Mouse (Mus musculus) stomach, postnatal 0 days (tissue): ENCODE results near the gene Bach2.

Experiments
- CTCF ChIP-seq: IDR thresholded peaks from 2 replicates; pipeline ENCODE4 v1.5.1; 2016; ENCODE audit warnings: antibody characterized with exemption, low read depth, mild to moderate bottlenecking, moderate library complexity
- EP300 ChIP-seq: optimal IDR thresholded peaks from 2 replicates; pipeline ENCODE3; 2016; ENCODE audit warnings: antibody characterized with exemption

DNA sequence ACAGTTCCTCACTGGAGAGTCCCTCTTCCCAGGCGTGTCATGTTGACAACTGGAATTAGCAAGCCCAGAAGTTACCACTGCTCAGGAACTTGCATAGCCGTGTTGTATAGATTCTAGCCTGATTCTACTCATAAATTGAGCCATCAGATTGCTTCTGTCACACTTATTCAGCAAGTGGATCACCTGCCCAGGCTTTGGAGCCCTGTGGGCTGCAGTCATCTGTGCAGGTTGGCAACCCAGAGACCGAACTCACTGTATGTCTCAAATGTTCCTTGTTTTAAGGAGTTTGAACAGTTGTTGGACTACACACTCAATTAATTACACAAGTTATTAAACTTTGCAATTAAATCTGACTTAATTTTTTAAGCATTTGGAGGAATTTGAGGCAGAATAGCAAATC is 61.4 kb downstream of the Bach2 start:
- no peak for TF ChIP-seq CTCF
- TF ChIP-seq EP300 = no peak
